Mouse (Mus musculus): Measurements from ENCODE around the gene Tcp11. TPM values are rescaled to one million over a fixed set of nuclear protein-coding genes. Genes with fewer than 3 reads are reported as not detected.
A peak's percentile ranks its signal among the peaks of the same experiment; 100 is the strongest.

Tcp11 gene
- polyA plus RNA-seq, 1 experiment: not detected

DNA sequence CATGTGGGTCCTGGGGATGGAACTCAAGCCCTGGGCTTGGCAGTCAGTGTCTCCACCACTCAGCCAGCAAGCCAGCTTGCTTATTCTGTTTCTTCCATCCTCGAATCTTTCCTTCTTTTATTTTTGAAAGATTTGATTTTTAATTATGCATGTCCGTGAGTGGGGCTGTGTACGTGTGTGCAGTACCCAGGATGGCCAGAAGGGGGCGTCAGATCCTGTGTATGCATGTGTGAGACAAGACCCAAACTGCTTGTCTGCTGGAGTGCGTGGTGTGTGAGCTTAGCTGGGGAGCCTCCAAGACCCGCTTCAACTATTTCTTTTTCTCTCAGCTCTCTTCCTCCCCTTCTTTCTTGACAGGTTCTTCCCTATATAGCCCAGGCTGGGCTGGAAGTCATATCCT lies 25.9 kb upstream of the Tcp11 start:
- TF ChIP-seq POLR2A (IDR thresholded peaks at IDR 0.05; ENCODE audit: borderline replicate concordance, low read depth, low read length) (no peak), CTCF (IDR thresholded peaks at IDR 0.05; ENCODE audit: low read depth, low read length) (peak; percentile 34)
- no peak overlapping the region for H3K4me3 ChIP-seq (ENCODE audit: insufficient read depth, low read length)
- H3K27ac ChIP-seq (ENCODE audit: insufficient read depth, low read depth, low read length): no peak overlapping the region
- H3K4me1 ChIP-seq (ENCODE audit: control insufficient read depth, insufficient read depth, low read length): peaks cover 4% of the 10 kb centered on the region; the same call in 1 of the 2 replicates

DNA sequence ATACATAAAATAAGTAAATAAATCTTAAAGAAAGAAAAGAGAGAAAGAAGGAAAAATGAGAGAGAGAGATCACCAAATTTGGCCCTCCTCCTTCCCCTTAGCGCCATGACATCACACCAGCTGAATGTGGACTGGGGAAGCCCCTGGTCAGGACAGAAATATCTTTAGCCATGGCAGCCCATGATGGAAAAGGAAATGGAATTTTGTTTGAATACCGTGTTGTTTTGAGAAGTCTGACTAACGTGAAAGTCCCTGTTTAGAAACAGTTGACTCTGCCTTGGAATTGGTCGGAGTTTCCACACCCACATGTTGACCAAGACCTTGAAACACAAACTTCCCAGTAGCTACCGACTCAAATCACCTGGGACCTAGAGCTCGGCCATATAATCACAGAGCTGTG lies 24.0 kb upstream of the Tcp11 start:
- Histone ChIP-seq H3K4me1 (ENCODE audit: control insufficient read depth, insufficient read depth, low read length) (peaks cover 4% of the 10 kb centered on the region; the same call in 1 of the 2 replicates), H3K4me3 (ENCODE audit: insufficient read depth, low read length) (no peak overlapping the region), H3K27ac (ENCODE audit: insufficient read depth, low read depth, low read length) (no peak overlapping the region)
- TF ChIP-seq CTCF (IDR thresholded peaks at IDR 0.05; ENCODE audit: low read depth, low read length) (no peak), POLR2A (IDR thresholded peaks at IDR 0.05; ENCODE audit: borderline replicate concordance, low read depth, low read length) (no peak)

- no peak overlapping the region for H3K27ac ChIP-seq (ENCODE audit: insufficient read depth, low read depth, low read length)
- peaks cover 4% of the 10 kb centered on the region; the same call in 1 of the 2 replicates for H3K4me1 ChIP-seq (ENCODE audit: control insufficient read depth, insufficient read depth, low read length)
- TF ChIP-seq CTCF (IDR thresholded peaks at IDR 0.05; ENCODE audit: low read depth, low read length): no peak
- TF ChIP-seq POLR2A (IDR thresholded peaks at IDR 0.05; ENCODE audit: borderline replicate concordance, low read depth, low read length): no peak
- no peak overlapping the region for H3K4me3 ChIP-seq (ENCODE audit: insufficient read depth, low read length)
Observed at GRCm38 (mm10) chr17:28101902-28102319, 21.5 kb upstream of the Tcp11 start.

DNA sequence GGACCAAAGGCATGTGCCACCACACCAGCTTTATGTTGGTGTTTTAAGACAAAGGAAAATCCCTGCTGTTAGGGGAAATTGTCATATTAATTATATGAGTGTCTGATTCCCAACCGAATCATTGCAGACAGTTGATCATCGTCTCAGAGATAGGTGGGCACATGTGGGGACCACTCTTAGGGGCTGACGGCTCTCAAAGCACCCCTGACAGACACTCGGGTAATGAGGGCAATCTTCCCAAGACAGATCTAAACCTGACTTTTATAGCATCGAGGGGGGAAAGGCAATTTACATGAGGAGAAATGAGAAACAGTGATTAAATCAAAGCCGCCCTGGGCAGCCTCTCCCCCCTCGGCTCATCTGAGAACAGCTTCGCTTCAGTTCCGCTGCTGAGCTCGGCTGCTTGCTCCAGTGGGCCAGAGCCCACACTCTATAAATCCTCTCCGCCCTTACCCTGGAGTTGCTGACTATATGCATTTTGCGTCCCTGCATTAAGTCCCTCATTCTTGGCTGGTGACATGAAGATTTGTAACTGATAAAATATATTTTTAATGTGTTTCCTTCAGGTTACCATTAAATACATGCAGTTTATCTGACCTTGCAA lies 20.9 kb upstream of the Tcp11 start:
- TF ChIP-seq CTCF (IDR thresholded peaks at IDR 0.05; ENCODE audit: low read depth, low read length) (no peak), POLR2A (IDR thresholded peaks at IDR 0.05; ENCODE audit: borderline replicate concordance, low read depth, low read length) (no peak)
- Histone ChIP-seq H3K4me1 (ENCODE audit: control insufficient read depth, insufficient read depth, low read length) (peaks cover 4% of the 10 kb centered on the region; the same call in 1 of the 2 replicates), H3K27ac (ENCODE audit: insufficient read depth, low read depth, low read length) (no peak overlapping the region), H3K4me3 (ENCODE audit: insufficient read depth, low read length) (no peak overlapping the region)

DNA sequence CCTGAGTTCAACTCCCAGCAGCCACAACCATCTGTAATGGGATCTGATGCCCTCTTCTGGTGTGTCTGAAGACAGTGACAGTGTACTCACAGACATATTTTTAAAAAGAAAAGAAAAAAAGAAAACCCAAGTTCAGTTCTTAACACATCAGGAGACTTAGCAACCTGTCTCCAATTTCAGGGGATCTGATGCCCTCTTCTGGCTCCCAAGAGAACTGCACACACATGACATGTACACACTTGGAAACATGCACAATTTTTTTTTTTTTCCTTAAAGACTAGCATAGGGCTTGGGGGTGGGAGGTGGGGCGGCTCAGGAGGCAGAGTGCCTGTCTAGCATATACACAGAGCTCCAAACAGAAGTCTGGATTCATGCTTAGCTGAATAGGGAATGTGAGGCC lies 20.2 kb upstream of the Tcp11 start:
- peaks cover 4% of the 10 kb centered on the region; the same call in 1 of the 2 replicates for H3K4me1 ChIP-seq (ENCODE audit: control insufficient read depth, insufficient read depth, low read length)
- TF ChIP-seq POLR2A (IDR thresholded peaks at IDR 0.05; ENCODE audit: borderline replicate concordance, low read depth, low read length) (no peak), CTCF (IDR thresholded peaks at IDR 0.05; ENCODE audit: low read depth, low read length) (no peak)
- H3K4me3 ChIP-seq (ENCODE audit: insufficient read depth, low read length): no peak overlapping the region
- H3K27ac ChIP-seq (ENCODE audit: insufficient read depth, low read depth, low read length): no peak overlapping the region

DNA sequence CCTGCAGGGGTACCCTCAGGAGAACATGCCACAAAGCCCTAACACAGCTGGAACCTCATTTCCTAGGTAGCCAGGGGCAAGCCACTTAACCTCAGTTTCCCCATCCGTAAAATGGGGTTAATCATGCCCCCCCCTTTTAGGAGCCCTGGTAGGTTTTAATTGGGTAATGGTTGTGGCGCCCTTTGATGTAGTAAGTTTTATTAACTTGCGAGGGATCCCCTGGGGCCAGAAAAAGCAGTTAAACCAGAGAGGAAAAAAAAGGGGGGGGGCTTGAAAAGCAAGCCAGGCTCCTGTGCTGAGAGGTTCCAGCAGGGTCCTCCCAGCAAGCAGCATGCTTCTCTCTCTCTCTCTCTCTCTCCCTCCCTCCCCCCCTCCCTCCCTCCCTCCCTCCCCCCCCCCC lies 18.6 kb upstream of the Tcp11 start:
- TF ChIP-seq POLR2A (IDR thresholded peaks at IDR 0.05; ENCODE audit: borderline replicate concordance, low read depth, low read length) (no peak), CTCF (IDR thresholded peaks at IDR 0.05; ENCODE audit: low read depth, low read length) (no peak)
- no peak overlapping the region for H3K4me3 ChIP-seq (ENCODE audit: insufficient read depth, low read length)

DNA sequence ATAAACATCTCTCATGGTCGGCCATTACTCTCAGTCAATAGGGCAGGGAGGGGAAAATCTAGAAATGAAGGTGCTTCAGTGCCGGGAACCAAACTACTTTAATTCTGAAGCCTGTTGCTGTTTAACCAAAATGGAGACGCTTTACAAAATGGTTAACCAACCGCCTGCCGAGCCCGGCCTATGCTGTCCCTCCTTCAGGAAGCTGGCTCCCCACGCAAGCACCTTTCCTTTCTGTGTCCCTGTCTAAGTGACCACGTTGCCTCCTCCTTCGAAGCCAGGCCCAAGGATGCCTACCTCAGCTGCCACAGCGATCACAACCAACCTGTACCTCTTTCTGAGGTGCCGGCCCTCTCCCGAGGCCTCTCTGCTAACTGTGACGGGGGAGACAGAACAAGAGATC lies 16.9 kb upstream of the Tcp11 start:
- Histone ChIP-seq H3K27ac (ENCODE audit: insufficient read depth, low read depth, low read length) (no peak overlapping the region), H3K4me3 (ENCODE audit: insufficient read depth, low read length) (no peak overlapping the region), H3K4me1 (ENCODE audit: control insufficient read depth, insufficient read depth, low read length) (no peaks in the 10 kb centered on the region)
- TF ChIP-seq POLR2A (IDR thresholded peaks at IDR 0.05; ENCODE audit: borderline replicate concordance, low read depth, low read length): no peak
- no peak for TF ChIP-seq CTCF (IDR thresholded peaks at IDR 0.05; ENCODE audit: low read depth, low read length)

More for the DNA sequence above, 18.6 kb upstream of the Tcp11 start:
- Histone ChIP-seq H3K27ac (ENCODE audit: insufficient read depth, low read depth, low read length) (no peak overlapping the region), H3K4me1 (ENCODE audit: control insufficient read depth, insufficient read depth, low read length) (no peaks in the 10 kb centered on the region)

DNA sequence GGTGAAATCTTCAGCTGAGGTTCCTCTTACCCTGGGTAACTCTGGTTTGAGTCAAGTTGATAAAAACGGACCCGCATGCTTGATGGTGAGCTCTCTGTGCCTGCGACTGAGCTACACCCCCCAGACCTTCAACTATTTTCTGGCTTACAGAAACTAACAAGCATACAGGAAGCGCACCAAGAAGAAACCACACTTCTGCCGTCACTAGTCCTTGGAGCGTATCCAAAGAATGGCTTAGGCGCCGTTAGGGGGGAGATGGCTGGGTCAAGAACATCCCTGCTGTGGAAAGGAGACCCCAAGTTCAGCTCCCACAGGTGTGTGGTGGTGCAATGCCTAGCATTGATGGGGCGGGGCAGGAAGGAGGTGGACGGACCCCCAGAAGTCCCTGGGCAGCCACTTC lies 16.0 kb upstream of the Tcp11 start:
- Histone ChIP-seq H3K27ac (ENCODE audit: insufficient read depth, low read depth, low read length) (no peak overlapping the region), H3K4me1 (ENCODE audit: control insufficient read depth, insufficient read depth, low read length) (no peaks in the 10 kb centered on the region), H3K4me3 (ENCODE audit: insufficient read depth, low read length) (no peak overlapping the region)
- no peak for TF ChIP-seq CTCF (IDR thresholded peaks at IDR 0.05; ENCODE audit: low read depth, low read length)
- TF ChIP-seq POLR2A (IDR thresholded peaks at IDR 0.05; ENCODE audit: borderline replicate concordance, low read depth, low read length): no peak

- no peaks in the 10 kb centered on the region for H3K4me1 ChIP-seq (ENCODE audit: control insufficient read depth, insufficient read depth, low read length)
- no peak overlapping the region for H3K27ac ChIP-seq (ENCODE audit: insufficient read depth, low read depth, low read length)
- H3K4me3 ChIP-seq (ENCODE audit: insufficient read depth, low read length): no peak overlapping the region
- TF ChIP-seq POLR2A (IDR thresholded peaks at IDR 0.05; ENCODE audit: borderline replicate concordance, low read depth, low read length) (no peak), CTCF (IDR thresholded peaks at IDR 0.05; ENCODE audit: low read depth, low read length) (no peak)
Observed at GRCm38 (mm10) chr17:28093837-28094236, 13.4 kb upstream of the Tcp11 start.

DNA sequence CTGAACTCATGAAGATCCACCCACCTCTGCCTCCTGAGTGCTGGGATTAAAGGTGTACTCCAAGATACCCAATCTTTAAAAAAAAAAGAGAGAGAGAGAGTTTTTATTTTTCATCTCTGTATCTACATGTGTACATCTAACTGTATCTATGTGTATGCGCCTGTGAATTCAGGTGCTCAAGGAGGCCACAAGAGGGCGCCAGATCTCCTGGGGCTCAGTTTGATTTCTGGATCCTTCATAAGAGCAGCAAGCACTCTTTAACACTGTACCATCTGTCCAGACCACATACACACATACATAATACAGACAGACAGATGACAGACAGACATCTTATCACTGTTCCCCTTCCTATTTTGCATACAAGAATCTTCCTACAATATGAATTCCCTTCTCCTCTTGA lies 11.9 kb upstream of the Tcp11 start:
- no peak overlapping the region for H3K4me3 ChIP-seq (ENCODE audit: insufficient read depth, low read length)
- TF ChIP-seq CTCF (IDR thresholded peaks at IDR 0.05; ENCODE audit: low read depth, low read length) (peak; percentile 33; the same call in 1 of the 2 replicates), POLR2A (IDR thresholded peaks at IDR 0.05; ENCODE audit: borderline replicate concordance, low read depth, low read length) (no peak)

More for the DNA sequence above, 11.9 kb upstream of the Tcp11 start:
- H3K27ac ChIP-seq (ENCODE audit: insufficient read depth, low read depth, low read length): no peak overlapping the region
- no peaks in the 10 kb centered on the region for H3K4me1 ChIP-seq (ENCODE audit: control insufficient read depth, insufficient read depth, low read length)

Measured in bone marrow macrophage, adult 2 months (primary cell).